Mouse (Mus musculus) cerebellum, postnatal 4 days (tissue): ENCODE measurements around the gene St3gal5.
"Not testable (repeated sequence)": the region's sequence is repeated elsewhere in the genome, so short reads cannot be mapped to it uniquely, and the experiment has no call there.

ENCODE experiments used
- DNase-seq, 2 experiments: peaks; one replicate each; pipeline ENCODE4 v3.0.0; 2022; ENCODE audit warnings: low spot score in 2 of 2, mixed read lengths in 1 of 2

The St3gal5 gene

GRCm38 (mm10) chr6:72097181-72097995 is at the start of gene St3gal5:
St3gal5 (plus strand) TSS chr6:72097592.
- DNase-seq = peak; percentile 77 to 89

- DNase-seq = no peak
Measured at GRCm38 (mm10) chr6:72048643-72049042, 48.7 kb upstream of the St3gal5 start.

GRCm38 (mm10) chr6:72049941-72050340 is 47.5 kb upstream of the St3gal5 start:
- no peak for DNase-seq

GRCm38 (mm10) chr6:72050827-72051226 is 46.6 kb upstream of the St3gal5 start:
- no peak for DNase-seq

- DNase-seq = no peak
Measured at GRCm38 (mm10) chr6:72051247-72051646, 46.1 kb upstream of the St3gal5 start.

- no peak for DNase-seq
Measured at GRCm38 (mm10) chr6:72051757-72052156, 45.6 kb upstream of the St3gal5 start.

- no peak for DNase-seq
Measured at GRCm38 (mm10) chr6:72056548-72056947, 40.8 kb upstream of the St3gal5 start.

- DNase-seq = no peak
Measured at GRCm38 (mm10) chr6:72058398-72058889, 38.9 kb upstream of the St3gal5 start.

GRCm38 (mm10) chr6:72060677-72061076 is 36.7 kb upstream of the St3gal5 start:
- not testable (repeated sequence) for DNase-seq

GRCm38 (mm10) chr6:72063718-72064117 is 33.7 kb upstream of the St3gal5 start:
- no peak for DNase-seq

GRCm38 (mm10) chr6:72065988-72066387 is 31.4 kb upstream of the St3gal5 start:
- no peak for DNase-seq

GRCm38 (mm10) chr6:72068436-72068835 is 29.0 kb upstream of the St3gal5 start:
- no peak for DNase-seq

GRCm38 (mm10) chr6:72071281-72071870 is 26.0 kb upstream of the St3gal5 start:
- no peak for DNase-seq

- DNase-seq = no peak
Measured at GRCm38 (mm10) chr6:72073781-72074180, 23.6 kb upstream of the St3gal5 start.

GRCm38 (mm10) chr6:72076512-72076911 is 20.9 kb upstream of the St3gal5 start:
- no peak for DNase-seq

GRCm38 (mm10) chr6:72078178-72078577 is 19.2 kb upstream of the St3gal5 start:
- DNase-seq = no peak

- DNase-seq = peak in 1 of 2 experiments; percentile 21
Measured at GRCm38 (mm10) chr6:72081318-72082024, 15.9 kb upstream of the St3gal5 start.

GRCm38 (mm10) chr6:72087402-72087801 is 10.0 kb upstream of the St3gal5 start:
- no peak for DNase-seq

GRCm38 (mm10) chr6:72089865-72090264 is 7.5 kb upstream of the St3gal5 start:
- DNase-seq = no peak

- DNase-seq = no peak
Measured at GRCm38 (mm10) chr6:72091007-72091406, 6.4 kb upstream of the St3gal5 start.

GRCm38 (mm10) chr6:72093121-72093520 is 4.3 kb upstream of the St3gal5 start:
- no peak for DNase-seq

GRCm38 (mm10) chr6:72096217-72096616 is 1.2 kb upstream of the St3gal5 start:
- no peak for DNase-seq
